Mouse (Mus musculus) spleen, adult 2 months (tissue): ENCODE data around the gene Smg8.

Experiments used
- CTCF ChIP-seq: fragments of 200-500 bp; IDR thresholded peaks from 2 replicates; pipeline ENCODE4 v1.5.1; 2011; ENCODE audit warnings: mild to moderate bottlenecking, inconsistent platforms; ENCODE audit not compliant: insufficient read depth, insufficient read length, insufficient replicate concordance; ENCODE audit errors: extremely low read depth
- POLR2A ChIP-seq: fragments of 200-500 bp; IDR thresholded peaks from 2 replicates; pipeline ENCODE4 v1.6.1; 2011; ENCODE audit warnings: low read depth, low read length, inconsistent platforms

- no peak for TF ChIP-seq CTCF
- TF ChIP-seq POLR2A, result no peak
Observed at GRCm38 (mm10) chr11:87028212-87028611, 58.4 kb downstream of the Smg8 start.
